Mouse (Mus musculus) forebrain, embryonic 15.5 days (tissue): Measurements from ENCODE around the gene 4921507P07Rik. TPM values are rescaled to one million over a fixed set of nuclear protein-coding genes. Genes with fewer than 3 reads are reported as not detected.

Experiments
- ATAC-seq: fragments of 200-750 bp; cut with Nextera tagmentation; replicated peaks from 2 replicates; pipeline ENCODE4 v1.8.0; 2017; ENCODE audit warnings: mild to moderate bottlenecking, moderate TSS enrichment, moderate library complexity
- H3K27ac ChIP-seq: fragments of 300-500 bp; sonication (generic); replicated peaks from 2 replicates; pipeline ENCODE4 v1.5.1; 2015; ENCODE audit warnings: mild to moderate bottlenecking, inconsistent platforms
- H3K27me3 ChIP-seq: fragments of 300-500 bp; sonication (generic); 2 replicates; pipeline ENCODE4 v1.6.1; 2015; ENCODE audit warnings: inconsistent platforms
- H3K36me3 ChIP-seq: fragments of 300-500 bp; sonication (generic); 2 replicates; pipeline ENCODE4 v1.6.1; 2015; ENCODE audit warnings: mild to moderate bottlenecking, inconsistent platforms
- H3K4me1 ChIP-seq: fragments of 300-500 bp; sonication (generic); 2 replicates; pipeline ENCODE4 v1.6.1; 2015; ENCODE audit warnings: inconsistent platforms
- H3K4me2 ChIP-seq: fragments of 300-500 bp; sonication (generic); replicated peaks from 2 replicates; pipeline ENCODE4 v1.6.1; 2015; ENCODE audit warnings: mild to moderate bottlenecking, inconsistent platforms
- H3K4me3 ChIP-seq: fragments of 300-500 bp; sonication (generic); 2 replicates; pipeline ENCODE4 v1.5.1; 2015; ENCODE audit warnings: mild to moderate bottlenecking, inconsistent platforms
- H3K9ac ChIP-seq: fragments of 300-500 bp; sonication (generic); replicated peaks from 2 replicates; pipeline ENCODE4 v1.6.1; 2015; ENCODE audit warnings: mild to moderate bottlenecking, inconsistent platforms
- H3K9me3 ChIP-seq: fragments of 300-500 bp; sonication (generic); 2 replicates; pipeline ENCODE4 v1.6.1; 2016; ENCODE audit warnings: inconsistent platforms
- WGBS: fragments of 180-500 bp; shearing (Covaris S2); methylation state at CpG from one replicate; pipeline ENCODE4 v1.1.7; 2015; ENCODE audit warnings: mixed read lengths; 5-methylcytosine and 5-hydroxymethylcytosine counted together
- microRNA-seq: library from miRNA; unstranded; fragments of <30 nt; microRNA quantifications from one replicate; pipeline ENCODE4, GENCODE M21; 2016
- polyA plus RNA-seq: library from polyadenylated mRNA; unstranded; fragments of >200 nt; fragmentation: Nextera tagmentation; extraction: Ambion mirVana; gene quantifications from 2 replicates; pipeline ENCODE4 v1.2.1, GENCODE M21; 2015

4921507P07Rik gene
- polyA plus RNA-seq, 1 experiment from 2014 or later, result 0.95 TPM

- ATAC-seq, result no peak
- H3K27me3 ChIP-seq, result no peaks in the 10 kb centered on the region
- no peaks in the 10 kb centered on the region for H3K9me3 ChIP-seq
Observed at GRCm38 (mm10) chr6:50526597-50527024, 69.8 kb downstream of the 4921507P07Rik start.

GRCm38 (mm10) chr6:50525846-50526245 is 70.6 kb downstream of the 4921507P07Rik start:
- Histone ChIP-seq H3K4me2 (no peak overlapping the region), H3K4me1 (peaks cover 4% of the 10 kb centered on the region; the same call in 1 of the 2 replicates), H3K36me3 (no peaks in the 10 kb centered on the region), H3K9ac (no peak overlapping the region), H3K27me3 (no peaks in the 10 kb centered on the region), H3K9me3 (no peaks in the 10 kb centered on the region), H3K4me3 (no peak overlapping the region), H3K27ac (no peak overlapping the region)
- 51% methylated on average over 8 of the region's 8 CpGs for WGBS
- ATAC-seq, result no peak

More at GRCm38 (mm10) chr6:50526597-50527024, 69.8 kb downstream of the 4921507P07Rik start:
- Histone ChIP-seq H3K4me3 (no peak overlapping the region), H3K36me3 (no peaks in the 10 kb centered on the region), H3K9ac (no peak overlapping the region), H3K4me2 (no peak overlapping the region), H3K27ac (no peak overlapping the region), H3K4me1 (peaks cover 4% of the 10 kb centered on the region; the same call in 1 of the 2 replicates)
- WGBS, result 22% methylated on average over 7 of the region's 7 CpGs

GRCm38 (mm10) chr6:50524261-50524896 is 72.1 kb downstream of the 4921507P07Rik start:
- Histone ChIP-seq H3K36me3 (no peaks in the 10 kb centered on the region), H3K9ac (no peak overlapping the region), H3K4me1 (peaks cover 4% of the 10 kb centered on the region; the same call in 1 of the 2 replicates), H3K4me3 (no peak overlapping the region), H3K27ac (no peak overlapping the region), H3K4me2 (no peak overlapping the region), H3K9me3 (no peaks in the 10 kb centered on the region), H3K27me3 (no peaks in the 10 kb centered on the region)
- 67% methylated on average over 10 of the region's 10 CpGs for WGBS
- no peak for ATAC-seq

Small RNAs within 50 kb of the gene (microRNA-seq; reads per million reads assigned to microRNA genes)
- gene Mir6371, result not detected

Other genes starting within 250 kb of the 4921507P07Rik start
- 3.6 and 5.0 TPM in 2 replicates for gene Osbpl3, start 140.4 kb downstream of the 4921507P07Rik start, polyA plus RNA-seq
- gene Cycs, start 30.1 kb downstream of the 4921507P07Rik start, polyA plus RNA-seq, result 64.2 and 64.4 TPM in 2 replicates
- gene Npvf, start 57.8 kb upstream of the 4921507P07Rik start, polyA plus RNA-seq, result 1.0 TPM in 1 of 2 replicates, not detected in the other